Mouse (Mus musculus) midbrain, embryonic 11.5 days (tissue): ENCODE measurements around the gene Gm28305. TPM values are rescaled to one million over a fixed set of nuclear protein-coding genes. Genes with fewer than 3 reads are reported as not detected.

Source experiments
- ATAC-seq: fragments of 200-750 bp; cut with Nextera tagmentation; 2 replicates; pipeline ENCODE4 v1.8.0; 2017; ENCODE audit warnings: moderate TSS enrichment, moderate library complexity; ENCODE audit not compliant: low FRiP score
- DNase-seq: peaks from one replicate; pipeline ENCODE4 v3.0.0; 2015; ENCODE audit warnings: low spot score; ENCODE audit errors: missing footprints
- H3K27ac ChIP-seq: fragments of 300-500 bp; sonication (generic); 2 replicates; pipeline ENCODE4 v1.5.1; 2014; ENCODE audit warnings: low read depth, low read length
- H3K27me3 ChIP-seq: fragments of 300-500 bp; sonication (generic); 2 replicates; pipeline ENCODE4 v1.6.1; 2014; ENCODE audit warnings: mild to moderate bottlenecking, low read length, moderate library complexity, mixed read lengths; ENCODE audit not compliant: control insufficient read depth, insufficient read depth
- H3K36me3 ChIP-seq: fragments of 300-500 bp; sonication (generic); 2 replicates; pipeline ENCODE4 v1.6.1; 2014; ENCODE audit warnings: mild to moderate bottlenecking, low read length, moderate library complexity, mixed read lengths; ENCODE audit not compliant: control insufficient read depth, insufficient read depth
- H3K4me1 ChIP-seq: fragments of 300-500 bp; sonication (generic); 2 replicates; pipeline ENCODE4 v1.6.1; 2014; ENCODE audit warnings: low read length; ENCODE audit not compliant: control insufficient read depth, insufficient read depth
- H3K4me2 ChIP-seq: fragments of 300-500 bp; sonication (generic); 2 replicates; pipeline ENCODE4 v1.6.1; 2014; ENCODE audit warnings: mild to moderate bottlenecking, moderate library complexity
- H3K4me3 ChIP-seq: fragments of 300-500 bp; sonication (generic); 2 replicates; pipeline ENCODE4 v1.5.1; 2014; ENCODE audit warnings: low read depth, low read length
- H3K9ac ChIP-seq: fragments of 300-500 bp; sonication (generic); 2 replicates; pipeline ENCODE4 v1.6.1; 2014; ENCODE audit warnings: low read length
- H3K9me3 ChIP-seq: fragments of 300-500 bp; sonication (generic); 2 replicates; pipeline ENCODE4 v1.6.1; 2016; ENCODE audit warnings: low read length; ENCODE audit not compliant: control insufficient read depth
- WGBS: fragments of 180-500 bp; shearing (Covaris S2); extraction: QIAGEN DNeasy Blood & Tissue Kit; methylation state at CpG from one replicate; pipeline ENCODE4 v1.1.7; 2014; 5-methylcytosine and 5-hydroxymethylcytosine counted together
- polyA plus RNA-seq: library from polyadenylated mRNA; unstranded; fragments of >200 nt; fragmentation: Nextera tagmentation; extraction: Ambion mirVana; gene quantifications from 2 replicates; pipeline ENCODE4 v1.2.1, GENCODE M21; 2014

Gm28305 gene
- polyA plus RNA-seq, 1 experiment from 2014 or later: not detected

DNA sequence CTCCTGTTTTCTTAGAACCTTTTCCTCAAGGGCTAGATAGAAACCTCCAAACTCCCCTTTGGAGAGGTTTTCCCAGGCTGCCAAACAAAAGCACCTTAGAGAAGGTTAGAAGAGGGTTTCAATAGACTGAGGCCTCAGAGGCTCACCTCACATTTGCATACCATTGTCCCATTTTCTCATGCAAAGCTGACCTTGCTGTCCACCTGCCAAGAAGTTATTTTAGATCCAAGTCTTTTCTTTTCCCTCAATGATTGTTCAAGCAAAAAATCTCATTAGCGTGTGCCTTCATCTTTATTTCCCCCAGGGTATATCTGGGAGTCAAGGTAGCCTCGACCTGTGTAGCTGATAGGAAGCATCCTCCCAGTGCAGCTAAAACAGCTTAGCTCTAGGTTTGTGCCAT is 62.4 kb downstream of the Gm28305 start:
- H3K9ac ChIP-seq: no peak overlapping the region
- H3K4me1 ChIP-seq: no peaks in the 10 kb centered on the region
- no peak overlapping the region for H3K27ac ChIP-seq
- no peaks in the 10 kb centered on the region for H3K9me3 ChIP-seq
- no peak overlapping the region for H3K4me3 ChIP-seq
- ATAC-seq: no peak
- DNase-seq: no peak
- H3K27me3 ChIP-seq: no peaks in the 10 kb centered on the region
- 27% methylated on average over 2 of the region's 2 CpGs for WGBS
- no peaks in the 10 kb centered on the region for H3K36me3 ChIP-seq
- H3K4me2 ChIP-seq: no peak overlapping the region

DNA sequence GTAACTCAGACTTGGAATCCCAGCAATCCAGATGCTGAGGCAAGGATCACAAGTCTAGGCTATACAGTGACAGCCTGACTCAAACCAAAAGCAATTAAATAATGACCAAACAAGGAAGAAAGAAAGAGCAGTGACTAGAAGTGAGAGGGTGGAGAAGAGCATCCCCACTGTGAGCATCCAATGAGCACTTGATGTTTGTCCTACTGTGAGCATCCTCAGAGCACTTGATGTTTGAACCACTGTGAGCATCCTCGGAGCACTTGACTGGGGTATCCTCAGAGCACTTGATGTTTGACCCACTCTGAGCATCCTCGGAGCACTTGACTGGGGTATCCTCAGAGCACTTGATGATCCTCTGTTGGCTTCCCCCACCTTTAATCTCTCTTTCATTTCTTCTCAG is 64.5 kb downstream of the Gm28305 start:
- Histone ChIP-seq H3K4me3 (no peak overlapping the region), H3K9me3 (no peaks in the 10 kb centered on the region), H3K36me3 (no peaks in the 10 kb centered on the region), H3K9ac (no peak overlapping the region), H3K27me3 (no peaks in the 10 kb centered on the region), H3K4me2 (no peak overlapping the region), H3K4me1 (no peaks in the 10 kb centered on the region), H3K27ac (no peak overlapping the region)
- DNase-seq: no peak
- no peak for ATAC-seq
- WGBS: 79% methylated on average over 2 of the region's 2 CpGs

DNA sequence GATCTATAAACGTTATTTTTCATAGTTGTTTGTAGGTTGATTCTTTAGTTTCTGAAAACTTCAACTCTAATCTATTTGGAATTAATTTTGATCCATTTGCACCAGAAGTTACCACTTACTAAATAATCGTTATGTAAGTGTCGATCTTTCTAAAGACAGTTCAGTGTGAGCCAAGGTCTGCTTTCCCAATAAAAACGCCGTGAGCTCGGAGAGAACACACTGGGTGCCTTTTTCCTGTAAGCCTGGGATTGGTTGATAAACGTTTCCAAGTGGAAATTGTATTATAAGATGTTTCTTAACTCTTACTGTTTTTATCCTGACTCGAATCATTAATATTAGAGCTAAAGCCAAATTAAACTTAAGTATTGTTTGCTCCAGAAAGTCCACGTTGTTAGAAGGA is 66.5 kb downstream of the Gm28305 start:
- Histone ChIP-seq H3K36me3 (no peaks in the 10 kb centered on the region), H3K9me3 (no peaks in the 10 kb centered on the region), H3K9ac (no peak overlapping the region), H3K4me2 (no peak overlapping the region), H3K4me1 (no peaks in the 10 kb centered on the region), H3K4me3 (no peak overlapping the region), H3K27me3 (no peaks in the 10 kb centered on the region), H3K27ac (no peak overlapping the region)
- WGBS: 87% methylated on average over 9 of the region's 9 CpGs
- DNase-seq: no peak
- no peak for ATAC-seq

DNA sequence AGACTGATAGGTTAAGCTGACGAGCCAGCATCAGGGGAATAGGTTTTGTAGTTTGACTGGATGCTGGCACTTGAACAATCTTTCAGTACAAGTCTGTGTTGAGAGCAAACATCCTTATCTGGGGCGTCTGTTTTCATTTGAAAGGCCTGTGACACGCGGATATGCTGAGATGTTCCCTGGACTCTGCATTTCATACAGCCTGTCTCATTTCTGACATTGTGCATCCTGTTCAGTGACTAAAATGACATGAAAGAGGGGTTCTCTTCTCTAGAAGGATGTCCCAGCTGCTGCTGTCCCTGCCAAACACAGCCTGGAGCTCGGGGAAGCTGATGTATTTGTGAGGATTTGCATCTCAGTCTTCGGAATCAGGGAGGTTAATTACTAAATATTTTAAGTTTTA is 67.0 kb downstream of the Gm28305 start:
- H3K4me2 ChIP-seq: no peak overlapping the region
- no peaks in the 10 kb centered on the region for H3K9me3 ChIP-seq
- no peak overlapping the region for H3K4me3 ChIP-seq
- H3K4me1 ChIP-seq: no peaks in the 10 kb centered on the region
- H3K9ac ChIP-seq: no peak overlapping the region
- no peak overlapping the region for H3K27ac ChIP-seq
- 82% methylated on average over 6 of the region's 6 CpGs for WGBS
- ATAC-seq (no peak), DNase-seq (no peak)
- H3K36me3 ChIP-seq: no peaks in the 10 kb centered on the region
- no peaks in the 10 kb centered on the region for H3K27me3 ChIP-seq

DNA sequence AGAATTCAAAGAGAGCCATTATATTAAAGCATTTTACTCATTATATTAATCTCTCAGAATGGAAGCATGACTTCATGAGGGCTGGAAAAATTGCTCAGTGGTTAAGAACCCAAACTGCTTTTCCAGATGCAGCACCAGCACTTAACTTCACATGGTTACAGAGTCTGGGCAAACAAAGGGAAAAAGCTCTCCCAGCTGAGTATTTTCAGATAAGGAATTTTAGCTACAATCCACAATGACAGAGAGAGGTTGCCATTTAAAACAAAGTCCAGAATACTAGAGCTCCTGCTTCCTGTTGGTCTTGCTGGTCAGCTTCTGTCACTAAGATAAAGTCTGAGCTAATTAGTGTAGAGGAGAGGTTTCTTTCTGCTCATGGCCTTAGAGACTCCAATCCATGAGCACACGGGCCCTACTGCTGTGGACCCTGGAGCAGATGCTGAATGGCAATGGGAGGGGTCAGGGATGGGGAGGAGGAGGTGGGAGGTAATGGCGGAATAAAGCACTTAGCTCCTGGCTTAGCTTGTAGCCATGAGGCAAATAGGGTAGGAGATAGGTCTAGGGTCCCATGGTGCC is 68.2 kb downstream of the Gm28305 start:
- no peak for ATAC-seq

DNA sequence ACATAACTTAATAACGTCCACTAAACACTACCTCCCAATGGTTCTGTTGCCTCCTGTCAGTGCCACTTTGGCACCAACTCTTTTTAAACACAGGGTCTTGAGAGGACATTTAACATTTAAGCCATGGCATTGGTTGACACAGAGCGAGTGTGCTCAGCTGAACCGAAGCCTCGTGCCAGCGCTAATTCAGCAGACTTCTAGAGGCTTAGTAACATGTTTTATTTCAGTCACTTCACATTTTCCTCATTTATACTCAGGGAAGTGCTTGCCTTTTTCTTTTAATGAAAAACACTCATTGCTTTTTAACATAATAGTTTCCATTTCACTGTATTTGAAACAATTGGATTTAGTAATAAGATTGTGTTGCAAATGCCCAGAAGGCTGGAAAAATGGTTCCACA is 68.7 kb downstream of the Gm28305 start:
- ATAC-seq: no peak
- no peak overlapping the region for H3K9ac ChIP-seq
- H3K4me2 ChIP-seq: no peak overlapping the region
- WGBS: 92% methylated on average over 5 of the region's 5 CpGs
- no peak overlapping the region for H3K4me3 ChIP-seq
- no peaks in the 10 kb centered on the region for H3K9me3 ChIP-seq
- peak; percentile 45 for DNase-seq
- no peaks in the 10 kb centered on the region for H3K36me3 ChIP-seq
- H3K4me1 ChIP-seq: no peaks in the 10 kb centered on the region
- no peaks in the 10 kb centered on the region for H3K27me3 ChIP-seq
- no peak overlapping the region for H3K27ac ChIP-seq

More for the DNA sequence above, 68.2 kb downstream of the Gm28305 start:
- Histone ChIP-seq H3K4me3 (no peak overlapping the region), H3K27ac (no peak overlapping the region), H3K4me1 (no peaks in the 10 kb centered on the region), H3K4me2 (no peak overlapping the region), H3K9ac (no peak overlapping the region), H3K9me3 (no peaks in the 10 kb centered on the region), H3K27me3 (no peaks in the 10 kb centered on the region), H3K36me3 (no peaks in the 10 kb centered on the region)
- 62% methylated on average over 2 of the region's 2 CpGs for WGBS
- no peak for DNase-seq

DNA sequence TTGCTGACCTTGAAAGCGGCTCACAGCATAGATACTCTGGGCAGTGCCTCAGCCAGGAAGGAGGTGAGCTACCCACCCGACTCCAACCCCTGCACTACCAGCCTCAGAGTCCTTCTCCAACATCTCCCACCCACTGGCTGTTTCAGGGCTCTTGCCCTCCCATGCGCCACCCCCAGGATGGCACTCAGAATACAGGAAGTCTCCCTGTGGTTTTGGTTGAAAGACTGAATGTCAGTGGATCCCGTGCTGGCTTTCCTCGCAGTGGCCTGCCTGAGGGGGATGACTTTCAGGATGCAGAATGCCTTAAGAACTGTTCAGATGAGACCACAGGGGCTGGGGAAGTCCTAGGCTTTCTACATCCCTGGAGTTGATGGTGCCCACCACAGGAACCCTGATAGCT is 82.6 kb downstream of the Gm28305 start:
- no peaks in the 10 kb centered on the region for H3K36me3 ChIP-seq
- no peak overlapping the region for H3K27ac ChIP-seq
- WGBS: 79% methylated on average over 5 of the region's 5 CpGs
- H3K27me3 ChIP-seq: no peaks in the 10 kb centered on the region
- DNase-seq (no peak), ATAC-seq (no peak)
- H3K4me3 ChIP-seq: no peak overlapping the region
- H3K9ac ChIP-seq: no peak overlapping the region
- no peaks in the 10 kb centered on the region for H3K9me3 ChIP-seq
- peaks cover 8% of the 10 kb centered on the region; the same call in 1 of the 2 replicates for H3K4me1 ChIP-seq
- no peak overlapping the region for H3K4me2 ChIP-seq

DNA sequence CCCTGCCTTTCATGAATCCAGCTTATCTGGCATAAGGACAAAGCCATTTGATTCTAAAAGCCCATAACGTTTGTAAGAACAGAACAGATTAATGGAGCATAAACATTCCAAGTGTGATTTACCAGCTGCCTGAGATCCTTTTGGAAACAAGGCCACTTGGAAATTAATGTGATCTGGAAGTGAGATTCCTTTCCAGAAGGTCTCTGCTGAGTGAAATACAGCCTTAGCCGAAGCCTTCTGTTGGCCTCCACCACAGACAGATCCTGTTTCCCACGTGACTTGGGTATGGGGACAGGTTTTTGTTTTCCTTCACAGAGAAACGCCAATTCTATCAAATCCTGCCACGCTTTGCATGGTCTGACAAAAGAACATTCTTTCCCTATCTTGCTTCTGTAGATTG is 83.2 kb downstream of the Gm28305 start:
- no peaks in the 10 kb centered on the region for H3K9me3 ChIP-seq
- no peaks in the 10 kb centered on the region for H3K27me3 ChIP-seq
- no peak overlapping the region for H3K27ac ChIP-seq
- no peaks in the 10 kb centered on the region for H3K36me3 ChIP-seq
- ATAC-seq: no peak
- peaks cover 8% of the 10 kb centered on the region; the same call in 1 of the 2 replicates for H3K4me1 ChIP-seq
- WGBS: 50% methylated on average over 5 of the region's 5 CpGs
- no peak for DNase-seq
- H3K4me2 ChIP-seq: no peak overlapping the region
- H3K9ac ChIP-seq: no peak overlapping the region
- no peak overlapping the region for H3K4me3 ChIP-seq
